Mouse (Mus musculus) liver, embryonic 13.5 days (tissue): Measurements from ENCODE around the gene Slc15a3. TPM values are rescaled to one million over a fixed set of nuclear protein-coding genes. Genes with fewer than 3 reads are reported as not detected.

Source experiments
- ATAC-seq: fragments of 200-750 bp; cut with Nextera tagmentation; 2 replicates; pipeline ENCODE4 v1.8.0; 2017; ENCODE audit warnings: low read depth, mild to moderate bottlenecking, moderate number of reproducible peaks, moderate library complexity
- DNase-seq: peaks from one replicate; pipeline ENCODE4 v3.0.0; 2022
- H3K27ac ChIP-seq: fragments of 300-500 bp; sonication (generic); 2 replicates; pipeline ENCODE4 v1.5.1; 2015; ENCODE audit warnings: moderate library complexity, mild to moderate bottlenecking, inconsistent platforms
- H3K27me3 ChIP-seq: fragments of 300-500 bp; sonication (generic); 2 replicates; pipeline ENCODE4 v1.6.1; 2015; ENCODE audit warnings: mild to moderate bottlenecking, inconsistent platforms
- H3K36me3 ChIP-seq: fragments of 300-500 bp; sonication (generic); 2 replicates; pipeline ENCODE4 v1.6.1; 2015; ENCODE audit warnings: mild to moderate bottlenecking, inconsistent platforms
- H3K4me1 ChIP-seq: fragments of 300-500 bp; sonication (generic); replicated peaks from 2 replicates; pipeline ENCODE4 v1.6.1; 2015; ENCODE audit warnings: inconsistent platforms
- H3K4me2 ChIP-seq: fragments of 300-500 bp; sonication (generic); 2 replicates; pipeline ENCODE4 v1.6.1; 2015; ENCODE audit warnings: inconsistent platforms, mild to moderate bottlenecking, moderate library complexity
- H3K4me3 ChIP-seq: fragments of 300-500 bp; sonication (generic); replicated peaks from 2 replicates; pipeline ENCODE4 v1.5.1; 2015; ENCODE audit warnings: mild to moderate bottlenecking, inconsistent platforms
- H3K9ac ChIP-seq: fragments of 300-500 bp; sonication (generic); 2 replicates; pipeline ENCODE4 v1.6.1; 2015; ENCODE audit warnings: mild to moderate bottlenecking, inconsistent platforms
- H3K9me3 ChIP-seq: fragments of 300-500 bp; sonication (generic); replicated peaks from 2 replicates; pipeline ENCODE4 v1.6.1; 2016; ENCODE audit warnings: inconsistent platforms
- WGBS: fragments of 180-500 bp; shearing (Covaris S2); methylation state at CpG from one replicate; pipeline ENCODE4 v1.1.7; 2015; ENCODE audit not compliant: insufficient replicate concordance; 5-methylcytosine and 5-hydroxymethylcytosine counted together
- polyA plus RNA-seq: library from polyadenylated mRNA; unstranded; fragments of >200 nt; fragmentation: Nextera tagmentation; extraction: Ambion mirVana; gene quantifications from 2 replicates; pipeline ENCODE4 v1.2.1, GENCODE M21; 2015

Slc15a3 gene
- polyA plus RNA-seq, 1 experiment from 2014 or later = 1.7 TPM

- H3K36me3 ChIP-seq = no peaks in the 10 kb centered on the region
- H3K9me3 ChIP-seq = no peaks in the 10 kb centered on the region
- no peak overlapping the region for H3K4me2 ChIP-seq
- H3K9ac ChIP-seq = no peak overlapping the region
- H3K27me3 ChIP-seq = peaks cover 26% of the 10 kb centered on the region
- no peak for ATAC-seq
- WGBS = 64% methylated on average over 7 of the region's 7 CpGs
- no peaks in the 10 kb centered on the region for H3K4me1 ChIP-seq
- no peak for DNase-seq
- H3K27ac ChIP-seq = no peak overlapping the region
- H3K4me3 ChIP-seq = no peak overlapping the region
Observed at GRCm38 (mm10) chr19:10846150-10846549, 6.6 kb downstream of the Slc15a3 start.

DNA sequence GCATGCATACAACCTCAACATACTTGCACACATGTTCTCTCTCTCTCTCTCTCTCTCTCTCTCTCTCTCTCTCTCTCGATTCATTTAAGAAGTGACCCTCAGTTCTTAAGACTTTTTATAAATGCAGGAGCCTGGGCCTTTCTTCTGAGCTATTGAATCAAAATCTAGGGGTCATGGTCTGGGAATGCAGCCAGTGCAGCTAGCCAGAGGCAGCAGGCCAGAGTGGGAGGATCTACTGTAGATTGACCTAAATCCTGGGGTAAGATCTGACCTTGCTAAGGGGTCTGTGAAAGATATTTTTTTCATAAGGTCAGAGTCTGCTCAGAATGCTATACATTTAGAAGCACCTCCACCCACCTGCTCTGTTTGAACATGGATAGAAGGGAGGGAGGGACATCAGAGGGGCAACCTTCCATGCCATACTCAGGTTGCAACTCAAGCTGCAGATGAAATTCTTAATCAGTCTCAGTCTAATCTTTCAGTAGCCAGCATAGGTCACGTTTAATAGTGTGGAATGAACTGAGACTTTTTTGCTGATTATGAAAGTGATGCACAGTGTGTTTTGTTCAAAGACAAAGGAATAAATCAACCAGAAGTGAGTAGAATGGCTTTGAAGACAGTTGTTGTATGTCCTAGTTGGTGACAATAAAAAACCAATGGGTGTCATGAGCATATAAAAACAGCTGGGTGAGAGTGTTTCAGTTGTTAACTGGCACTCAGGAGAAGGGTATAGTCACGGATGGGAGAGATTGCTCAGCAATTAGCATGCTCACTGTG, 8.0 kb downstream of the Slc15a3 start:
- H3K4me3 ChIP-seq = no peak overlapping the region
- no peak for ATAC-seq
- H3K4me2 ChIP-seq = no peak overlapping the region
- H3K9me3 ChIP-seq = no peaks in the 10 kb centered on the region
- peaks cover 19% of the 10 kb centered on the region for H3K27me3 ChIP-seq
- H3K9ac ChIP-seq = no peak overlapping the region
- H3K4me1 ChIP-seq = no peaks in the 10 kb centered on the region
- WGBS = 46% methylated on average over 3 of the region's 3 CpGs
- no peaks in the 10 kb centered on the region for H3K36me3 ChIP-seq
- H3K27ac ChIP-seq = no peak overlapping the region
- no peak for DNase-seq

- 59% methylated on average over 3 of the region's 3 CpGs for WGBS
- Histone ChIP-seq H3K9ac (no peak overlapping the region), H3K4me1 (no peaks in the 10 kb centered on the region), H3K27me3 (0 out of 2 replicates have a peak, but pooled peaks cover 2% of the 10 kb centered on the region), H3K4me3 (no peak overlapping the region), H3K27ac (no peak overlapping the region), H3K4me2 (no peak overlapping the region), H3K9me3 (no peaks in the 10 kb centered on the region), H3K36me3 (no peaks in the 10 kb centered on the region; the same call in 1 of the 2 replicates)
- DNase-seq (no peak), ATAC-seq (no peak)
Observed at GRCm38 (mm10) chr19:10855422-10855821, 15.9 kb downstream of the Slc15a3 start.

DNA sequence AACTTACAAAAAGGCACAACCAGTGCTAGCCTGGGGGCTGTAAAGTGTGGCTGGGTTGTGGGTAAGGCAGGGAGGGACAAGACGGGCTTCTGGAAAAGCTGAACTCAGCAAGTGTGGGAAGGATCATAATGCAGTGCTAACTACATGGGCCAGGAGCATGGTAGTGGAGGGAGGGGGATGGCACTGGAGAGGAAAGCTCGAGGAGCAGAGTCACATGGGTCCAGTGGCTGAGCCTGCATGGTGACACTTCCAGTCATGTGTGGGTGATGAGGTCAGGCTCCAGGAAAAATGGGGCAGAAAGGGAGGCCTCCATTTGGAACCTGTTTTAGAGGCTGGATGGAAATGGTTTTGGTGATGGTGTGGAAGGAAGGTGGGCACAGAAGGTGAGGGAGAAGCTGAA, 17.0 kb downstream of the Slc15a3 start:
- Histone ChIP-seq H3K9me3 (no peaks in the 10 kb centered on the region), H3K4me3 (no peak overlapping the region), H3K4me1 (no peaks in the 10 kb centered on the region), H3K27ac (no peak overlapping the region), H3K9ac (no peak overlapping the region), H3K4me2 (no peak overlapping the region), H3K27me3 (0 out of 2 replicates have a peak, but pooled peaks cover 2% of the 10 kb centered on the region), H3K36me3 (no peaks in the 10 kb centered on the region; the same call in 1 of the 2 replicates)
- ATAC-seq = no peak
- 35% methylated on average over 2 of the region's 2 CpGs for WGBS
- DNase-seq = no peak

DNA sequence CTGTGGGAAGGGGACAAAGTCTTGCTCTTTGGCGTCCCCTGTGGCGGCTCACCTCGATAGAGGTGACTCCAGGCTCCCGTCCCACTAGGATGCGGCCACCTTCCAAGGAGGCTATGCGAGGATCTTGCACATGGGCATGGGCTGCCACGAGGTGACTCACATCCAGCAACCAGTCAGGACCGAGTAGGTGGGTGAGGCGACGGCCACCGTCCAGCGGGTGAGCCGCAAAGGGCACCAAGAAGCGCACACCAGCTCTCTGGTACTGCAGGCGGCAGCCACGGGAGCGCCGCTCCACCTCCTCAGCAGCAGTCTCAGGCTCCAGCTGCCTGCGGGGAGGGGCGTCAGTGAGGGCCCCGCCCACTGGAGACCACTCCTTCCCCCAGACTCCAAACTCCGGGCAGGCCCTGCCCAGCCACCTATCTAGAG, 20.6 kb downstream of the Slc15a3 start:
- ATAC-seq (no peak), DNase-seq (no peak)
- peaks cover 5% of the 10 kb centered on the region for H3K36me3 ChIP-seq
- H3K9me3 ChIP-seq = no peaks in the 10 kb centered on the region
- no peak overlapping the region for H3K4me3 ChIP-seq
- H3K27me3 ChIP-seq = no peaks in the 10 kb centered on the region
- H3K27ac ChIP-seq = no peak overlapping the region
- no peak overlapping the region for H3K4me2 ChIP-seq
- 43% methylated on average over 22 of the region's 22 CpGs for WGBS
- no peaks in the 10 kb centered on the region for H3K4me1 ChIP-seq
- H3K9ac ChIP-seq = no peak overlapping the region

DNA sequence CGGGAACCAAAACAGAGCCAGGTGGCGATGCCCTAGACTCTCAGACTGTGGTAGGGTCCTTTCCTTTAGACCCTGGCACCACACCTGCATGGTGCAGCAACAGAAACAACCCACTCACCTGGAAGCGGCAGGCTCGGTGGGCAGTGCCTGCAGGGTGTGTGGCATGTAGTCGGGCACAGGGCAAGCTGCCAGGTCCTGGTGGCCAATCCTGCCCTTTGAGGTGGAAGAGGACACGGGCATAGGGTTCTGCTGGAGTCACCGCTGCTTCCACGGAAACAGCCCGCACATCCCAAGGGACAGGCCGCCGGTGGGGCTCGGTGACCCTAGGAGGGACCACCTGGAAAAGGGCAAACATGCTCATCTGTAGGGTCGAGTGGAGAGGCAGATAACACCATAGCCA, 26.8 kb downstream of the Slc15a3 start:
- H3K9me3 ChIP-seq = no peaks in the 10 kb centered on the region
- no peak overlapping the region for H3K9ac ChIP-seq
- H3K4me2 ChIP-seq = no peak overlapping the region
- H3K36me3 ChIP-seq = peaks cover 9% of the 10 kb centered on the region
- H3K4me3 ChIP-seq = no peak overlapping the region
- WGBS = 75% methylated on average over 13 of the region's 13 CpGs
- peaks cover 42% of the 10 kb centered on the region for H3K27me3 ChIP-seq
- peaks cover 10% of the 10 kb centered on the region for H3K4me1 ChIP-seq
- ATAC-seq (no peak), DNase-seq (no peak)
- H3K27ac ChIP-seq = no peak overlapping the region

DNA sequence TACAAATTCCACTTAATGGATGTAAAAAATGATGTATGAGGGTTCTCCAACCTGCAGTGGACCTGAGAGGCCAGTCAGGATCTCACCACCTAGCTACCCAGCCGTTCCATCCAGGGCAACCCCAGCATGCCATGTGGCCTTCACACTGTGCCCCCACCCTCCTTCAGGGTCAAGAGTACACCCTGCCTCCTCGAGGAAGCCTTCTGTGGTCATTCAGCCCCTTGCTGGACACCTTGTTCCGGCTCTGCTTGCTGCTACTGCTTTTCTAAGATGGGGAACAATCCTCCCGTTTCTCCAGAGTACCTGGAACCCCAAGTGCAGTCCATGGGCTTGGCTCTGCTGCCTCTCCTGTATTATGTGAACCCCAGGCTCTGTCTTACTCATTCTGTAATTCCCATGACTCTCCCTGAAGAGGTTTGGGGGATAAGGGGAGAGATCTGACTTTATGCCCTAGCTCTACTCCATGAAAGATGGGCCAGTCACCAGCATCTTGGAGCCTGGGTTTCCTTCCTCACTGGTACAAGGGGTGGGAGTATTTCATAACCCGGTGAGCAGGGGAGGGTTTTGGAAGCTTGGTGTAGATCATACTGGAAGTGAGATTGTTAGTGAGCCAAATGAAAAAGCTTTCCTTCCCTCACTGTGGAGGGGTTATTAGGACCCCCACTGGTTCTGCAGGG, 28.6 kb downstream of the Slc15a3 start:
- Histone ChIP-seq H3K36me3 (peaks cover 23% of the 10 kb centered on the region), H3K27ac (no peak overlapping the region), H3K27me3 (peaks cover 42% of the 10 kb centered on the region), H3K4me2 (peak overlapping the region; percentile 61), H3K4me1 (peaks cover 10% of the 10 kb centered on the region), H3K9me3 (no peaks in the 10 kb centered on the region), H3K4me3 (peak overlapping the region; percentile 54), H3K9ac (no peak overlapping the region)
- DNase-seq (no peak), ATAC-seq (no peak)
- WGBS = 34% methylated on average over 5 of the region's 5 CpGs

DNA sequence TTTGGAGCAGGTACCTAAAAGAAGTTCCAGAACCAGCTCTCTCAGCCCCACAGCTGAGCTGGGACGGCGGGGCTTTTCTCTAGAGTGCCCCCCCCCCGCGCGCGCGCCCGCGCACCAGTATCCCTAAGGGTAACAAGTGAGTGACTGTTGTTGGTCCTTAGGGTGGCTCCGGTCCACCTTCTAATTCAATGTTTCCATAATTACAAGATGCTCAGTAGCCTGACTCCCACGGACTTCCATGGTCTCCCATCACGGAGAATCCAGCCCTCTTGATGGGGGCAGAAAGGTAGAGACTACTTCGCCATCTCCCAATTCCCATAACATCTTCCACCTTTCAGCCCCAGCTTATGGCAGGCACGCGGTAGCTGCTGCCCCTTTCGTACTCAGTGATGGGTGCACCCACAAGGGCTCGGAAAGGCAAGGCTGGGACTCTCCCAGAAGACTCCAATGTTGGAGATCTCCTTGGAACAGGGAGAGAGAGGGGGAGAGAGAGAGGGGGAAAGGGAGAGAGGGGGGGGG, 29.2 kb downstream of the Slc15a3 start:
- no peak for DNase-seq
- no peaks in the 10 kb centered on the region for H3K9me3 ChIP-seq
- no peak for ATAC-seq

GRCm38 (mm10) chr19:10869241-10869885, 29.8 kb downstream of the Slc15a3 start:
- H3K4me3 ChIP-seq = peak overlapping the region; percentile 54
- under 1% methylated on average over 43 of the region's 43 CpGs for WGBS
- peaks cover 10% of the 10 kb centered on the region for H3K4me1 ChIP-seq
- no peak for DNase-seq
- H3K27ac ChIP-seq = no peak overlapping the region
- peak overlapping the region; percentile 61 for H3K4me2 ChIP-seq
- H3K36me3 ChIP-seq = peaks cover 31% of the 10 kb centered on the region
- H3K9me3 ChIP-seq = no peaks in the 10 kb centered on the region
- H3K27me3 ChIP-seq = peaks cover 42% of the 10 kb centered on the region
- peak overlapping the region; percentile 56; the same call in 1 of the 2 replicates for H3K9ac ChIP-seq
- ATAC-seq = peak; percentile 77

More for the DNA sequence above, 29.2 kb downstream of the Slc15a3 start:
- Histone ChIP-seq H3K4me3 (peak overlapping the region; percentile 54), H3K9ac (no peak overlapping the region), H3K36me3 (peaks cover 24% of the 10 kb centered on the region), H3K27ac (no peak overlapping the region), H3K4me2 (peak overlapping the region; percentile 61), H3K4me1 (peaks cover 10% of the 10 kb centered on the region), H3K27me3 (peaks cover 42% of the 10 kb centered on the region)
- WGBS = 3% methylated on average over 17 of the region's 17 CpGs

- ATAC-seq (no peak), DNase-seq (no peak)
- Histone ChIP-seq H3K9me3 (no peaks in the 10 kb centered on the region), H3K27me3 (peaks cover 42% of the 10 kb centered on the region), H3K4me1 (peaks cover 10% of the 10 kb centered on the region), H3K4me2 (peak within 1 kb of the TSS; percentile 61), H3K27ac (no peak within 1 kb of the TSS), H3K36me3 (peaks cover 31% of the 10 kb centered on the region), H3K4me3 (peak within 1 kb of the TSS; percentile 54), H3K9ac (peak within 1 kb of the TSS; percentile 56; the same call in 1 of the 2 replicates)
- WGBS = 9% methylated on average over 8 of the region's 8 CpGs
Observed at GRCm38 (mm10) chr19:10869886-10870527, 30.5 kb downstream of the Slc15a3 start, which contains the start of gene Tmem132a. Tmem132a (minus strand) TSS chr19:10869940.

- Histone ChIP-seq H3K4me1 (peaks cover 10% of the 10 kb centered on the region), H3K27me3 (peaks cover 42% of the 10 kb centered on the region), H3K36me3 (peaks cover 31% of the 10 kb centered on the region), H3K9ac (no peak overlapping the region), H3K4me2 (no peak overlapping the region), H3K27ac (no peak overlapping the region), H3K9me3 (no peaks in the 10 kb centered on the region), H3K4me3 (no peak overlapping the region)
- no peak for DNase-seq
- ATAC-seq = no peak
- 79% methylated on average over 3 of the region's 3 CpGs for WGBS
Observed at GRCm38 (mm10) chr19:10870676-10871075, 31.1 kb downstream of the Slc15a3 start.
